In genomic region chr2:19269955-19270354, GRCm38 (mm10) we compare ENCODE assay signal across 15 mouse cellular contexts.
DNase-seq lines count a peak whose midpoint lies in the region; ATAC-seq and TF ChIP-seq lines count a peak whose summit lies in the region.
"Had no signal": no experiment of that assay in that cellular context is flagged by ENCODE, and none has a peak within 500 bp of the region (broad histone marks: within the 10 kb centered on the region; RNA-seq: fewer than 3 reads in every experiment).

No protein-coding gene starts in this region.

- WGBS in kidney, postnatal 0 days, result 61% methylated on average over 5 of the region's 5 CpGs
- WGBS in kidney, embryonic 14.5 days, result 54% methylated on average over 5 of the region's 5 CpGs

- H3K27ac ChIP-seq in kidney, postnatal 0 days, result no peak overlapping the region
- no peak overlapping the region for H3K27ac ChIP-seq in kidney, embryonic 14.5 days (ENCODE audit: low read depth, low read length)
- H3K27ac ChIP-seq: embryonic facial prominence, embryonic 13.5 days; forebrain, embryonic 10.5 days; hindbrain, embryonic 10.5 days; intestine, embryonic 15.5 days; limb, embryonic 15.5 days; neural tube, embryonic 15.5 days had no signal

- no peaks in the 10 kb centered on the region for H3K9me3 ChIP-seq in kidney, postnatal 0 days (replicated peaks; ENCODE audit: low read length)
- no peaks in the 10 kb centered on the region for H3K9me3 ChIP-seq in kidney, embryonic 14.5 days (ENCODE audit: control insufficient read depth, low read length)
- H3K9me3 ChIP-seq: embryonic facial prominence, embryonic 13.5 days; forebrain, embryonic 10.5 days; hindbrain, embryonic 10.5 days; intestine, embryonic 15.5 days; limb, embryonic 15.5 days; neural tube, embryonic 15.5 days had no signal

- DNase-seq in cerebellum, postnatal 10 days, result peak; percentile 34 to 51
- DNase-seq in cerebellum, adult 9-10 months, result no peak
- no peak for DNase-seq in kidney, postnatal 0 days (ENCODE audit: low spot score)
- DNase-seq in thymus, postnatal 0 days (ENCODE audit: low spot score), result peak; percentile 9
- DNase-seq in thymus, postnatal 36 days, result no peak
- DNase-seq in splenic B cell, adult 2 months (ENCODE audit: low read depth, low spot score), result peak; percentile 5
- DNase-seq in kidney, adult 11 months, result no peak
- DNase-seq: cerebellum, adult 11 months had no signal

- no peak overlapping the region for H3K4me3 ChIP-seq in kidney, postnatal 0 days (replicated peaks; ENCODE audit: low read depth, low read length)
- no peak overlapping the region for H3K4me3 ChIP-seq in kidney, embryonic 14.5 days (ENCODE audit: low read length)
- H3K4me3 ChIP-seq: embryonic facial prominence, embryonic 13.5 days; forebrain, embryonic 10.5 days; hindbrain, embryonic 10.5 days; intestine, embryonic 15.5 days; limb, embryonic 15.5 days; neural tube, embryonic 15.5 days had no signal

- no peak overlapping the region for H3K9ac ChIP-seq in kidney, postnatal 0 days (ENCODE audit: low read depth, low read length)
- H3K9ac ChIP-seq in kidney, embryonic 14.5 days (ENCODE audit: low read depth, low read length), result no peak overlapping the region
- H3K9ac ChIP-seq: embryonic facial prominence, embryonic 13.5 days; intestine, embryonic 15.5 days; limb, embryonic 15.5 days; neural tube, embryonic 15.5 days had no signal

- H3K4me2 ChIP-seq in kidney, postnatal 0 days (ENCODE audit: low read length), result no peak overlapping the region
- H3K4me2 ChIP-seq in kidney, embryonic 14.5 days (replicated peaks; ENCODE audit: low read depth, low read length), result no peak overlapping the region
- H3K4me2 ChIP-seq: embryonic facial prominence, embryonic 13.5 days; limb, embryonic 15.5 days; neural tube, embryonic 15.5 days had no signal

- H3K27me3 ChIP-seq in kidney, postnatal 0 days (ENCODE audit: insufficient read depth, low read length), result no peaks in the 10 kb centered on the region
- no peaks in the 10 kb centered on the region for H3K27me3 ChIP-seq in kidney, embryonic 14.5 days (ENCODE audit: control insufficient read depth, insufficient read depth, low read length)
- no peaks in the 10 kb centered on the region for H3K27me3 ChIP-seq in splenic B cell, adult 2 months (ENCODE audit: control insufficient read depth, insufficient read depth, low read length, poor library complexity, severe bottlenecking)
- H3K27me3 ChIP-seq: intestine, embryonic 15.5 days; neural tube, embryonic 15.5 days had no signal

- ATAC-seq in kidney, postnatal 0 days (replicated peaks; ENCODE audit: low FRiP score, low read depth), result no peak
- no peak for ATAC-seq in kidney, embryonic 14.5 days (ENCODE audit: low FRiP score, low TSS enrichment)

- no peaks in the 10 kb centered on the region for H3K4me1 ChIP-seq in kidney, postnatal 0 days (replicated peaks; ENCODE audit: insufficient read depth, low read length)
- H3K4me1 ChIP-seq in kidney, embryonic 14.5 days (ENCODE audit: control insufficient read depth, insufficient read depth, low read length), result no peaks in the 10 kb centered on the region
- H3K4me1 ChIP-seq: intestine, embryonic 15.5 days; limb, embryonic 15.5 days; neural tube, embryonic 15.5 days had no signal

- no peaks in the 10 kb centered on the region for H3K36me3 ChIP-seq in kidney, postnatal 0 days (ENCODE audit: insufficient read depth, low read length)
- no peaks in the 10 kb centered on the region for H3K36me3 ChIP-seq in kidney, embryonic 14.5 days (ENCODE audit: control insufficient read depth, insufficient read depth, low read length)
- no peaks in the 10 kb centered on the region for H3K36me3 ChIP-seq in splenic B cell, adult 2 months (ENCODE audit: control insufficient read depth, insufficient read depth, low read length, poor library complexity, severe bottlenecking)
- H3K36me3 ChIP-seq: embryonic facial prominence, embryonic 13.5 days; forebrain, embryonic 10.5 days; hindbrain, embryonic 10.5 days; intestine, embryonic 15.5 days; limb, embryonic 15.5 days; neural tube, embryonic 15.5 days had no signal

- TF ChIP-seq CTCF in kidney, postnatal 0 days (IDR thresholded peaks at IDR 0.05; ENCODE audit: low read depth), result peak; percentile 54

Comparison
In these comparisons a context has a peak if more than half of its experiments do, and no peak if none do; other contexts are left out.
1. DNase-seq: peak in cerebellum, postnatal 10 days (2 of 2), thymus, postnatal 0 days (single experiment) and splenic B cell, adult 2 months (single experiment); none in cerebellum, adult 9-10 months (single experiment), kidney, postnatal 0 days (single experiment), thymus, postnatal 36 days (0 of 2) and kidney, adult 11 months (single experiment).